Mouse (Mus musculus): Measurements from ENCODE around the gene Kirrel3.

Gene Kirrel3

GRCm38 (mm10) chr9:34843275-34843965 is 357.7 kb downstream of the Kirrel3 start:
- peak; percentile 14 for DNase-seq

- no peak for DNase-seq
Observed at GRCm38 (mm10) chr9:34846440-34846839, 360.7 kb downstream of the Kirrel3 start.

GRCm38 (mm10) chr9:34847664-34848063 is 362.0 kb downstream of the Kirrel3 start:
- peak; percentile 18 for DNase-seq

- no peak for DNase-seq
Observed at GRCm38 (mm10) chr9:34851136-34851535, 365.4 kb downstream of the Kirrel3 start.

- peak; percentile 19 for DNase-seq
Observed at GRCm38 (mm10) chr9:34857575-34857974, 371.9 kb downstream of the Kirrel3 start.

GRCm38 (mm10) chr9:34858071-34858470 is 372.4 kb downstream of the Kirrel3 start:
- no peak for DNase-seq

- no peak for DNase-seq
Observed at GRCm38 (mm10) chr9:34860934-34861333, 375.2 kb downstream of the Kirrel3 start.

GRCm38 (mm10) chr9:34861775-34862174 is 376.1 kb downstream of the Kirrel3 start:
- DNase-seq, result peak; percentile 61

- DNase-seq, result no peak
Observed at GRCm38 (mm10) chr9:34865606-34866005, 379.9 kb downstream of the Kirrel3 start.

GRCm38 (mm10) chr9:34871316-34871966 is 385.7 kb downstream of the Kirrel3 start:
- DNase-seq, result no peak

GRCm38 (mm10) chr9:34875238-34875637 is 389.5 kb downstream of the Kirrel3 start:
- no peak for DNase-seq

GRCm38 (mm10) chr9:34877186-34877585 is 391.5 kb downstream of the Kirrel3 start:
- no peak for DNase-seq

GRCm38 (mm10) chr9:34877799-34878198 is 392.1 kb downstream of the Kirrel3 start:
- no peak for DNase-seq

- DNase-seq, result no peak
Observed at GRCm38 (mm10) chr9:34881750-34882149, 396.1 kb downstream of the Kirrel3 start.

- DNase-seq, result no peak
Observed at GRCm38 (mm10) chr9:34882211-34882610, 396.5 kb downstream of the Kirrel3 start.

- DNase-seq, result no peak
Observed at GRCm38 (mm10) chr9:34883122-34883521, 397.4 kb downstream of the Kirrel3 start.

GRCm38 (mm10) chr9:34884325-34884724 is 398.6 kb downstream of the Kirrel3 start:
- DNase-seq, result no peak

- no peak for DNase-seq
Observed at GRCm38 (mm10) chr9:34884942-34885341, 399.2 kb downstream of the Kirrel3 start.

GRCm38 (mm10) chr9:34886746-34887145 is 401.1 kb downstream of the Kirrel3 start:
- DNase-seq, result no peak

- DNase-seq, result no peak
Observed at GRCm38 (mm10) chr9:34887196-34887595, 401.5 kb downstream of the Kirrel3 start.

GRCm38 (mm10) chr9:34888298-34888697 is 402.6 kb downstream of the Kirrel3 start:
- DNase-seq, result no peak

- DNase-seq, result no peak
Observed at GRCm38 (mm10) chr9:34901216-34901615, 415.5 kb downstream of the Kirrel3 start.

- no peak for DNase-seq
Observed at GRCm38 (mm10) chr9:34901888-34902287, 416.2 kb downstream of the Kirrel3 start.

- DNase-seq, result no peak
Observed at GRCm38 (mm10) chr9:34905164-34905563, 419.5 kb downstream of the Kirrel3 start.

GRCm38 (mm10) chr9:34908040-34908439 is 422.3 kb downstream of the Kirrel3 start:
- no peak for DNase-seq
